Mouse (Mus musculus) olfactory bulb, adult 2 months (tissue): ENCODE measurements at regions not wholly inside any gene's neighbourhood (a gene's known extent, or its start where the extent isn't known, plus 50 kb on each side); places are given as distances from the start of the nearest gene placed in this dataset.

Source experiments
- CTCF ChIP-seq: fragments of 200-500 bp; IDR thresholded peaks from 2 replicates; pipeline ENCODE4 v1.5.1; 2012; ENCODE audit warnings: low read depth, mild to moderate bottlenecking, low read length, moderate library complexity; ENCODE audit not compliant: insufficient read depth
- POLR2A ChIP-seq: fragments of 200-500 bp; IDR thresholded peaks from 2 replicates; pipeline ENCODE4 v1.6.1; 2012; ENCODE audit warnings: mild to moderate bottlenecking, low read depth, low read length, moderate library complexity; ENCODE audit not compliant: insufficient read depth

DNA sequence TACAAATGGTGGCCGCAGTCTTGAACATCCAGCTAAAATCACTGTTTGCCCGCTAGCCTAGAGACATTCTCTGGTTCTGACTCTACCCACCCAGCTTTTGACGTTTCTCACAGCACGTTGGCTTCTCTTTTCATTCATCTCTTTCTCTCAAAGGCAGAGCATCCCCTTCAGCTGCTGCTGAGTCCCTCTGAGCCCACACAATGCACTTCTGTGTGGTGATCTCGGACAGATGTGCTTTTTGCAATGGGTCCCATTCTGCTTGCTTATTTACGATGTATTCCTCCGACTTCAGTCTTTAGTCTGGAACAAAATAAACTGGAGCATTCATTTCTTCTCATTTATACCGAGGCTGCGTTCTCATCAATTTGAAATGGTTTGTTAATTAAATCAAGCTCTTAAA is 66.2 kb upstream of the Cav2 start:
- no peak for TF ChIP-seq CTCF
- no peak for TF ChIP-seq POLR2A
